Mouse (Mus musculus): ENCODE measurements around the gene Ptgs2. TPM values are rescaled to one million over a fixed set of nuclear protein-coding genes. Genes with fewer than 3 reads are reported as not detected.

Gene Ptgs2
- polyA plus RNA-seq, 1 experiment from 2014 or later, result 0.30 TPM

- Histone ChIP-seq H3K4me3 (replicated peaks; ENCODE audit: low read length) (peak overlapping the region; percentile 53), H3K4me1 (ENCODE audit: control insufficient read depth, insufficient read depth, low read length) (peaks cover 3% of the 10 kb centered on the region; the same call in 1 of the 2 replicates), H3K9me3 (replicated peaks; ENCODE audit: control insufficient read depth, low read length) (no peaks in the 10 kb centered on the region), H3K36me3 (ENCODE audit: control insufficient read depth, insufficient read depth, low read length) (no peaks in the 10 kb centered on the region), H3K27ac (ENCODE audit: low read length) (no peak overlapping the region), H3K9ac (ENCODE audit: low read length) (peak overlapping the region; percentile 72), H3K4me2 (ENCODE audit: low read depth, low read length) (peak overlapping the region; percentile 93), H3K27me3 (ENCODE audit: control insufficient read depth, insufficient read depth, low read length) (no peaks in the 10 kb centered on the region)
- peak; percentile 20; the same call in 1 of the 2 replicates for ATAC-seq (ENCODE audit: insufficient read depth, low FRiP score)
- 4% methylated on average over 9 of the region's 9 CpGs for WGBS
Observed at GRCm38 (mm10) chr1:150099374-150099773, 457 bp upstream of the Ptgs2 start.

- no peaks in the 10 kb centered on the region for H3K36me3 ChIP-seq (ENCODE audit: control insufficient read depth, insufficient read depth, low read length)
- H3K4me2 ChIP-seq (ENCODE audit: low read depth, low read length), result no peak overlapping the region
- no peak overlapping the region for H3K4me3 ChIP-seq (replicated peaks; ENCODE audit: low read length)
- H3K27me3 ChIP-seq (ENCODE audit: control insufficient read depth, insufficient read depth, low read length), result no peaks in the 10 kb centered on the region
- no peak overlapping the region for H3K27ac ChIP-seq (ENCODE audit: low read length)
- H3K4me1 ChIP-seq (ENCODE audit: control insufficient read depth, insufficient read depth, low read length), result peaks cover 3% of the 10 kb centered on the region; the same call in 1 of the 2 replicates
- WGBS, result 87% methylated on average over 6 of the region's 6 CpGs
- H3K9ac ChIP-seq (ENCODE audit: low read length), result no peak overlapping the region
- no peaks in the 10 kb centered on the region for H3K9me3 ChIP-seq (replicated peaks; ENCODE audit: control insufficient read depth, low read length)
- no peak for ATAC-seq (ENCODE audit: insufficient read depth, low FRiP score)
Observed at GRCm38 (mm10) chr1:150104228-150104720, 4.4 kb downstream of the Ptgs2 start.

- no peak overlapping the region for H3K9ac ChIP-seq (ENCODE audit: low read length)
- ATAC-seq (ENCODE audit: insufficient read depth, low FRiP score), result no peak
- no peaks in the 10 kb centered on the region for H3K27me3 ChIP-seq (ENCODE audit: control insufficient read depth, insufficient read depth, low read length)
- no peaks in the 10 kb centered on the region for H3K9me3 ChIP-seq (replicated peaks; ENCODE audit: control insufficient read depth, low read length)
- 94% methylated on average over 7 of the region's 7 CpGs for WGBS
- H3K4me1 ChIP-seq (ENCODE audit: control insufficient read depth, insufficient read depth, low read length), result no peaks in the 10 kb centered on the region
- H3K4me2 ChIP-seq (ENCODE audit: low read depth, low read length), result no peak overlapping the region
- H3K4me3 ChIP-seq (replicated peaks; ENCODE audit: low read length), result no peak overlapping the region
- no peak overlapping the region for H3K27ac ChIP-seq (ENCODE audit: low read length)
- H3K36me3 ChIP-seq (ENCODE audit: control insufficient read depth, insufficient read depth, low read length), result no peaks in the 10 kb centered on the region
Observed at GRCm38 (mm10) chr1:150106736-150107135, 6.9 kb downstream of the Ptgs2 start.

- no peak overlapping the region for H3K9ac ChIP-seq (ENCODE audit: low read length)
- ATAC-seq (ENCODE audit: insufficient read depth, low FRiP score), result no peak
- H3K4me2 ChIP-seq (ENCODE audit: low read depth, low read length), result no peak overlapping the region
- H3K27ac ChIP-seq (ENCODE audit: low read length), result no peak overlapping the region
- H3K4me3 ChIP-seq (replicated peaks; ENCODE audit: low read length), result no peak overlapping the region
- H3K36me3 ChIP-seq (ENCODE audit: control insufficient read depth, insufficient read depth, low read length), result no peaks in the 10 kb centered on the region
- no peaks in the 10 kb centered on the region for H3K4me1 ChIP-seq (ENCODE audit: control insufficient read depth, insufficient read depth, low read length)
- no peaks in the 10 kb centered on the region for H3K27me3 ChIP-seq (ENCODE audit: control insufficient read depth, insufficient read depth, low read length)
- WGBS, result 79% methylated on average over 2 of the region's 2 CpGs
- H3K9me3 ChIP-seq (replicated peaks; ENCODE audit: control insufficient read depth, low read length), result no peaks in the 10 kb centered on the region
Observed at GRCm38 (mm10) chr1:150109591-150109990, 9.8 kb downstream of the Ptgs2 start.

GRCm38 (mm10) chr1:150115352-150115751 lies 15.5 kb downstream of the Ptgs2 start:
- H3K4me2 ChIP-seq (ENCODE audit: low read depth, low read length), result no peak overlapping the region
- 0 out of 2 replicates have a peak overlapping the region, but pooled peaks have one; percentile 16 for H3K27ac ChIP-seq (ENCODE audit: low read length)
- no peak overlapping the region for H3K9ac ChIP-seq (ENCODE audit: low read length)
- no peaks in the 10 kb centered on the region for H3K4me1 ChIP-seq (ENCODE audit: control insufficient read depth, insufficient read depth, low read length)
- peak; percentile 79; the same call in 1 of the 2 replicates for ATAC-seq (ENCODE audit: insufficient read depth, low FRiP score)
- no peaks in the 10 kb centered on the region for H3K9me3 ChIP-seq (replicated peaks; ENCODE audit: control insufficient read depth, low read length)
- no peaks in the 10 kb centered on the region for H3K27me3 ChIP-seq (ENCODE audit: control insufficient read depth, insufficient read depth, low read length)
- no peak overlapping the region for H3K4me3 ChIP-seq (replicated peaks; ENCODE audit: low read length)
- 55% methylated on average over 7 of the region's 7 CpGs for WGBS
- no peaks in the 10 kb centered on the region for H3K36me3 ChIP-seq (ENCODE audit: control insufficient read depth, insufficient read depth, low read length)

- WGBS, result 78% methylated on average over 5 of the region's 5 CpGs
- Histone ChIP-seq H3K27me3 (ENCODE audit: control insufficient read depth, insufficient read depth, low read length) (no peaks in the 10 kb centered on the region), H3K4me3 (replicated peaks; ENCODE audit: low read length) (no peak overlapping the region), H3K27ac (ENCODE audit: low read length) (no peak overlapping the region), H3K4me1 (ENCODE audit: control insufficient read depth, insufficient read depth, low read length) (no peaks in the 10 kb centered on the region), H3K9me3 (replicated peaks; ENCODE audit: control insufficient read depth, low read length) (no peaks in the 10 kb centered on the region), H3K9ac (ENCODE audit: low read length) (no peak overlapping the region), H3K4me2 (ENCODE audit: low read depth, low read length) (no peak overlapping the region), H3K36me3 (ENCODE audit: control insufficient read depth, insufficient read depth, low read length) (no peaks in the 10 kb centered on the region)
- ATAC-seq (ENCODE audit: insufficient read depth, low FRiP score), result no peak
Observed at GRCm38 (mm10) chr1:150118352-150118751, 18.5 kb downstream of the Ptgs2 start.

- H3K4me3 ChIP-seq (replicated peaks; ENCODE audit: low read length), result no peak overlapping the region
- no peak overlapping the region for H3K9ac ChIP-seq (ENCODE audit: low read length)
- H3K4me2 ChIP-seq (ENCODE audit: low read depth, low read length), result no peak overlapping the region
- no peaks in the 10 kb centered on the region for H3K27me3 ChIP-seq (ENCODE audit: control insufficient read depth, insufficient read depth, low read length)
- ATAC-seq (ENCODE audit: insufficient read depth, low FRiP score), result no peak
- H3K9me3 ChIP-seq (replicated peaks; ENCODE audit: control insufficient read depth, low read length), result peaks cover 4% of the 10 kb centered on the region; the same call in 1 of the 2 replicates
- H3K36me3 ChIP-seq (ENCODE audit: control insufficient read depth, insufficient read depth, low read length), result no peaks in the 10 kb centered on the region
- 79% methylated on average over 2 of the region's 2 CpGs for WGBS
- H3K4me1 ChIP-seq (ENCODE audit: control insufficient read depth, insufficient read depth, low read length), result peaks cover 3% of the 10 kb centered on the region; the same call in 1 of the 2 replicates
- no peak overlapping the region for H3K27ac ChIP-seq (ENCODE audit: low read length)
Observed at GRCm38 (mm10) chr1:150125568-150125967, 25.7 kb downstream of the Ptgs2 start.

GRCm38 (mm10) chr1:150130070-150130469 lies 30.2 kb downstream of the Ptgs2 start:
- WGBS, result 76% methylated on average over 6 of the region's 6 CpGs
- Histone ChIP-seq H3K27me3 (ENCODE audit: control insufficient read depth, insufficient read depth, low read length) (no peaks in the 10 kb centered on the region), H3K4me1 (ENCODE audit: control insufficient read depth, insufficient read depth, low read length) (peaks cover 3% of the 10 kb centered on the region; the same call in 1 of the 2 replicates), H3K36me3 (ENCODE audit: control insufficient read depth, insufficient read depth, low read length) (no peaks in the 10 kb centered on the region), H3K9me3 (replicated peaks; ENCODE audit: control insufficient read depth, low read length) (peaks cover 4% of the 10 kb centered on the region; the same call in 1 of the 2 replicates), H3K4me3 (replicated peaks; ENCODE audit: low read length) (no peak overlapping the region), H3K9ac (ENCODE audit: low read length) (no peak overlapping the region), H3K4me2 (ENCODE audit: low read depth, low read length) (no peak overlapping the region), H3K27ac (ENCODE audit: low read length) (no peak overlapping the region)
- no peak for ATAC-seq (ENCODE audit: insufficient read depth, low FRiP score)

- ATAC-seq (ENCODE audit: insufficient read depth, low FRiP score), result no peak
- 64% methylated on average over 5 of the region's 5 CpGs for WGBS
Observed at GRCm38 (mm10) chr1:150130586-150131275, 30.9 kb downstream of the Ptgs2 start.

More at GRCm38 (mm10) chr1:150130586-150131275, 30.9 kb downstream of the Ptgs2 start:
- Histone ChIP-seq H3K9me3 (replicated peaks; ENCODE audit: control insufficient read depth, low read length) (peaks cover 4% of the 10 kb centered on the region; the same call in 1 of the 2 replicates), H3K4me3 (replicated peaks; ENCODE audit: low read length) (no peak overlapping the region), H3K27ac (ENCODE audit: low read length) (no peak overlapping the region), H3K4me1 (ENCODE audit: control insufficient read depth, insufficient read depth, low read length) (peaks cover 3% of the 10 kb centered on the region; the same call in 1 of the 2 replicates), H3K27me3 (ENCODE audit: control insufficient read depth, insufficient read depth, low read length) (no peaks in the 10 kb centered on the region), H3K4me2 (ENCODE audit: low read depth, low read length) (no peak overlapping the region), H3K36me3 (ENCODE audit: control insufficient read depth, insufficient read depth, low read length) (no peaks in the 10 kb centered on the region), H3K9ac (ENCODE audit: low read length) (no peak overlapping the region)

Data from stomach, embryonic 16.5 days (tissue).